Mouse (Mus musculus) heart, postnatal 0 days (tissue): ENCODE results near the gene Degs2.

Source experiments
- CTCF ChIP-seq: IDR thresholded peaks from 2 replicates; pipeline ENCODE4 v1.5.1; 2016; ENCODE audit warnings: antibody characterized with exemption, control low read depth, low read depth
- EP300 ChIP-seq: IDR thresholded peaks from 2 replicates; pipeline ENCODE4 v1.6.1; 2016; ENCODE audit warnings: antibody characterized with exemption, low read depth

DNA sequence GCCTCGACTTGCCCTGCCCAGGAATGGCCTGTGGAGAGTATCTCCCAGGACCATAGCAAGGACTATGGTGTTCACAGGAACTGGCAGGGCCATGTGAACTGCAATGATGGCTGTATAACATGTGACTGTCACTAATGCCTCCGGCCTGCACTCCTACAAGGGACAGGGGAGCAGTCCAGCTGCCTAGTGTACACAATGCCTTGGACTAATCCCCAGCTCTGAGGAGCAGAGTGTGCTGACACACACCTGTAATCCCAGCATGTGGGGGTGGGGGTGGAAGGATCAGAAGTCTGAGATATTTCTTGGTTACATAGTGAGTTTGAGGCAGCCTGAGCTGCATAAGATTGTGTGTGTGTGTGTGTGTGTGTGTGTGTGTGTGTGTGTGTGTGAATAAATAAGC is 8.5 kb downstream of the Degs2 start:
- no peak for TF ChIP-seq CTCF
- no peak for TF ChIP-seq EP300
